Mouse (Mus musculus) stomach, postnatal 0 days (tissue): Measurements from ENCODE around the gene Shisa6. TPM values are rescaled to one million over a fixed set of nuclear protein-coding genes. Genes with fewer than 3 reads are reported as not detected.

Experiments
- ATAC-seq: fragments of 200-750 bp; cut with Nextera tagmentation; 2 replicates; pipeline ENCODE4 v1.8.0; 2017; ENCODE audit not compliant: low FRiP score, low TSS enrichment
- DNase-seq: peaks from one replicate; pipeline ENCODE4 v3.0.0-alpha.2; 2016; ENCODE audit warnings: low spot score
- H3K27ac ChIP-seq: fragments of 300-500 bp; sonication (generic); replicated peaks from 2 replicates; pipeline ENCODE4 v1.5.1; 2014; ENCODE audit warnings: mild to moderate bottlenecking, control low read depth
- H3K27me3 ChIP-seq: fragments of 300-500 bp; sonication (generic); 2 replicates; pipeline ENCODE4 v1.6.1; 2014; ENCODE audit warnings: low read length; ENCODE audit not compliant: control insufficient read depth, insufficient read depth
- H3K36me3 ChIP-seq: fragments of 300-500 bp; sonication (generic); 2 replicates; pipeline ENCODE4 v1.6.1; 2014; ENCODE audit warnings: low read length, mixed read lengths; ENCODE audit not compliant: control insufficient read depth, insufficient read depth
- H3K4me1 ChIP-seq: fragments of 300-500 bp; sonication (generic); replicated peaks from 2 replicates; pipeline ENCODE4 v1.6.1; 2014; ENCODE audit warnings: antibody characterized with exemption; ENCODE audit not compliant: control insufficient read depth, insufficient read depth
- H3K4me2 ChIP-seq: fragments of 300-500 bp; sonication (generic); replicated peaks from 2 replicates; pipeline ENCODE4 v1.6.1; 2014; ENCODE audit warnings: low read depth, mild to moderate bottlenecking, control low read depth, moderate library complexity
- H3K4me3 ChIP-seq: fragments of 300-500 bp; sonication (generic); 2 replicates; pipeline ENCODE4 v1.5.1; 2014; ENCODE audit warnings: low read depth, low read length, control low read depth
- H3K9ac ChIP-seq: fragments of 300-500 bp; sonication (generic); 2 replicates; pipeline ENCODE4 v1.6.1; 2014; ENCODE audit warnings: mild to moderate bottlenecking, low read length, control low read depth, mixed read lengths
- H3K9me3 ChIP-seq: fragments of 300-500 bp; sonication (generic); 2 replicates; pipeline ENCODE4 v1.6.1; 2016; ENCODE audit warnings: low read length; ENCODE audit not compliant: control insufficient read depth
- CTCF ChIP-seq: IDR thresholded peaks from 2 replicates; pipeline ENCODE4 v1.5.1; 2016; ENCODE audit warnings: antibody characterized with exemption, low read depth, mild to moderate bottlenecking, moderate library complexity
- EP300 ChIP-seq: optimal IDR thresholded peaks from 2 replicates; pipeline ENCODE3; 2016; ENCODE audit warnings: antibody characterized with exemption
- WGBS: fragments of 180-500 bp; shearing (Covaris S2); extraction: QIAGEN DNeasy Blood & Tissue Kit; methylation state at CpG from one replicate; pipeline ENCODE4 v1.1.7; 2014; 5-methylcytosine and 5-hydroxymethylcytosine counted together
- polyA plus RNA-seq: library from polyadenylated mRNA; unstranded; fragments of >200 nt; fragmentation: Nextera tagmentation; extraction: Ambion mirVana; gene quantifications from 2 replicates; pipeline ENCODE4 v1.2.1, GENCODE M21; 2015

Gene Shisa6
- polyA plus RNA-seq, 1 experiment from 2014 or later = 0.05 TPM

- ATAC-seq = no peak
- Histone ChIP-seq H3K36me3 (no peaks in the 10 kb centered on the region), H3K4me2 (no peak overlapping the region), H3K4me3 (no peak overlapping the region), H3K9me3 (no peaks in the 10 kb centered on the region), H3K27me3 (no peaks in the 10 kb centered on the region), H3K27ac (no peak overlapping the region), H3K9ac (no peak overlapping the region), H3K4me1 (no peaks in the 10 kb centered on the region)
- TF ChIP-seq CTCF (no peak), EP300 (no peak)
- 83% methylated on average over 1 of the region's 1 CpGs for WGBS
- DNase-seq = no peak
Observed at GRCm38 (mm10) chr11:66537820-66538219, 12.1 kb upstream of the Shisa6 start.

GRCm38 (mm10) chr11:66535866-66536265 lies 10.1 kb upstream of the Shisa6 start:
- Histone ChIP-seq H3K4me1 (no peaks in the 10 kb centered on the region), H3K9ac (no peak overlapping the region), H3K27ac (no peak overlapping the region), H3K9me3 (no peaks in the 10 kb centered on the region), H3K27me3 (no peaks in the 10 kb centered on the region), H3K4me3 (no peak overlapping the region), H3K4me2 (no peak overlapping the region), H3K36me3 (no peaks in the 10 kb centered on the region)
- TF ChIP-seq CTCF = no peak
- TF ChIP-seq EP300 = no peak
- 51% methylated on average over 9 of the region's 9 CpGs for WGBS
- DNase-seq (no peak), ATAC-seq (no peak)

- H3K9ac ChIP-seq = no peak overlapping the region
- no peaks in the 10 kb centered on the region for H3K4me1 ChIP-seq
- TF ChIP-seq EP300 = no peak
- no peak overlapping the region for H3K4me2 ChIP-seq
- H3K36me3 ChIP-seq = no peaks in the 10 kb centered on the region
- DNase-seq (no peak), ATAC-seq (no peak)
- H3K27me3 ChIP-seq = no peaks in the 10 kb centered on the region
- H3K4me3 ChIP-seq = no peak overlapping the region
- H3K27ac ChIP-seq = no peak overlapping the region
- WGBS = 82% methylated on average over 4 of the region's 4 CpGs
- H3K9me3 ChIP-seq = no peaks in the 10 kb centered on the region
Observed at GRCm38 (mm10) chr11:66535156-66535555, 9.4 kb upstream of the Shisa6 start.

GRCm38 (mm10) chr11:66534291-66534690 lies 8.5 kb upstream of the Shisa6 start:
- no peak overlapping the region for H3K4me3 ChIP-seq
- no peak for DNase-seq
- H3K9me3 ChIP-seq = no peaks in the 10 kb centered on the region
- H3K27ac ChIP-seq = no peak overlapping the region
- H3K27me3 ChIP-seq = no peaks in the 10 kb centered on the region
- H3K36me3 ChIP-seq = no peaks in the 10 kb centered on the region
- TF ChIP-seq CTCF (no peak), EP300 (no peak)
- H3K4me1 ChIP-seq = no peaks in the 10 kb centered on the region
- 69% methylated on average over 4 of the region's 4 CpGs for WGBS
- no peak overlapping the region for H3K9ac ChIP-seq
- H3K4me2 ChIP-seq = no peak overlapping the region
- no peak for ATAC-seq

- ATAC-seq (no peak), DNase-seq (no peak)
- Histone ChIP-seq H3K27ac (no peak overlapping the region), H3K9me3 (no peaks in the 10 kb centered on the region), H3K4me1 (no peaks in the 10 kb centered on the region; the same call in 1 of the 2 replicates), H3K27me3 (peaks cover 16% of the 10 kb centered on the region), H3K4me2 (no peak overlapping the region), H3K9ac (no peak overlapping the region), H3K36me3 (no peaks in the 10 kb centered on the region), H3K4me3 (no peak overlapping the region)
- TF ChIP-seq CTCF (no peak), EP300 (no peak)
Observed at GRCm38 (mm10) chr11:66528146-66528545, 2.4 kb upstream of the Shisa6 start.

GRCm38 (mm10) chr11:66527343-66527742 lies 1.6 kb upstream of the Shisa6 start:
- Histone ChIP-seq H3K27me3 (peaks cover 18% of the 10 kb centered on the region), H3K4me2 (no peak overlapping the region), H3K4me1 (no peaks in the 10 kb centered on the region; the same call in 1 of the 2 replicates), H3K9ac (no peak overlapping the region), H3K9me3 (no peaks in the 10 kb centered on the region), H3K4me3 (no peak overlapping the region), H3K27ac (no peak overlapping the region), H3K36me3 (no peaks in the 10 kb centered on the region)
- TF ChIP-seq EP300 = no peak
- 0 out of 2 replicates have a peak, but pooled peaks have one; percentile 28 for TF ChIP-seq CTCF
- ATAC-seq (no peak), DNase-seq (no peak)
- WGBS = 3% methylated on average over 5 of the region's 5 CpGs
